Mouse (Mus musculus) hematopoietic stem cell, adult 5-6 weeks (primary cell): Measurements from ENCODE around the gene Hoxb7. TPM values are rescaled to one million over a fixed set of nuclear protein-coding genes. Genes with fewer than 3 reads are reported as not detected.

Source experiments
- ATAC-seq, 2 experiments: fragments of 125-278 bp in 1 of 2; replicated peaks in 1 of 2; 2 replicates each; pipeline ENCODE4 v1.8.0; 2016 to 2017; ENCODE audit warnings: inconsistent platforms in 2 of 2, mild to moderate bottlenecking in 2 of 2, moderate number of reproducible peaks in 2 of 2, low read depth in 1 of 2, moderate TSS enrichment in 1 of 2; ENCODE audit not compliant: low FRiP score in 2 of 2, poor library complexity in 2 of 2, severe bottlenecking in 2 of 2, insufficient read depth in 1 of 2, low TSS enrichment in 1 of 2
- total RNA-seq: library from RNA; stranded (forward); fragments of 172-1452, 232-1000 nt; gene quantifications from 2 replicates; pipeline ENCODE4 v1.2.3, GENCODE M21; 2017

The Hoxb7 gene
- total RNA-seq, 1 experiment from 2014 or later, result not detected

- ATAC-seq, result no peak
Observed at GRCm38 (mm10) chr11:96333241-96334001, 47.0 kb downstream of the Hoxb7 start.

- no peak for ATAC-seq
Observed at GRCm38 (mm10) chr11:96334002-96334364, 47.6 kb downstream of the Hoxb7 start.

GRCm38 (mm10) chr11:96334998-96335397, 48.6 kb downstream of the Hoxb7 start:
- no peak for ATAC-seq

GRCm38 (mm10) chr11:96336597-96336996, 50.2 kb downstream of the Hoxb7 start:
- ATAC-seq, result no peak

GRCm38 (mm10) chr11:96337026-96337425, 50.6 kb downstream of the Hoxb7 start:
- ATAC-seq, result no peak

- ATAC-seq, result no peak
Observed at GRCm38 (mm10) chr11:96338957-96339855, 52.8 kb downstream of the Hoxb7 start.

Other genes with a start within 250 kb of the Hoxb7 start
- gene Ube2z, start 221.2 kb upstream of the Hoxb7 start, total RNA-seq, result 19.2 and 19.9 TPM in 2 replicates
- 23.8 and 56.9 TPM in 2 replicates for gene Atp5g1, start 211.0 kb upstream of the Hoxb7 start, total RNA-seq
- not detected in 2 replicates for gene Calcoco2, start 174.7 kb upstream of the Hoxb7 start, total RNA-seq
- gene Ttll6, start 152.8 kb upstream of the Hoxb7 start, total RNA-seq, result not detected in 2 replicates
- gene Hoxb13, start 92.3 kb upstream of the Hoxb7 start, total RNA-seq, result not detected in 2 replicates
- gene Hoxb9, start 15.2 kb upstream of the Hoxb7 start, total RNA-seq, result 0.30 and 0.44 TPM in 2 replicates
- gene Hoxb8, start 4.7 kb upstream of the Hoxb7 start, total RNA-seq, result not detected in 2 replicates
- gene Hoxb6, start 5.9 kb downstream of the Hoxb7 start, total RNA-seq, result 0.38 and 1.2 TPM in 2 replicates
- 0.25 and 1.3 TPM in 2 replicates for gene Hoxb5, start 16.7 kb downstream of the Hoxb7 start, total RNA-seq
- gene Hoxb4, start 31.6 kb downstream of the Hoxb7 start, total RNA-seq, result 2.4 and 4.0 TPM in 2 replicates
- gene Hoxb3, start 36.7 kb downstream of the Hoxb7 start, total RNA-seq, result 4.4 and 9.4 TPM in 2 replicates
- gene Hoxb2, start 63.9 kb downstream of the Hoxb7 start, total RNA-seq, result 1.8 and 2.1 TPM in 2 replicates
- gene Hoxb1, start 79.1 kb downstream of the Hoxb7 start, total RNA-seq, result not detected in 2 replicates
- gene Skap1, start 178.0 kb downstream of the Hoxb7 start, total RNA-seq, result 2.4 and 3.6 TPM in 2 replicates